Mouse (Mus musculus): ENCODE measurements around the gene Trip4. TPM values are rescaled to one million over a fixed set of nuclear protein-coding genes. Genes with fewer than 3 reads are reported as not detected.

Gene Trip4
- 27.5 and 29.6 TPM in 2 replicates for polyA plus RNA-seq (2015; fragmentation: Nextera tagmentation; extraction: Ambion mirVana)

DNA sequence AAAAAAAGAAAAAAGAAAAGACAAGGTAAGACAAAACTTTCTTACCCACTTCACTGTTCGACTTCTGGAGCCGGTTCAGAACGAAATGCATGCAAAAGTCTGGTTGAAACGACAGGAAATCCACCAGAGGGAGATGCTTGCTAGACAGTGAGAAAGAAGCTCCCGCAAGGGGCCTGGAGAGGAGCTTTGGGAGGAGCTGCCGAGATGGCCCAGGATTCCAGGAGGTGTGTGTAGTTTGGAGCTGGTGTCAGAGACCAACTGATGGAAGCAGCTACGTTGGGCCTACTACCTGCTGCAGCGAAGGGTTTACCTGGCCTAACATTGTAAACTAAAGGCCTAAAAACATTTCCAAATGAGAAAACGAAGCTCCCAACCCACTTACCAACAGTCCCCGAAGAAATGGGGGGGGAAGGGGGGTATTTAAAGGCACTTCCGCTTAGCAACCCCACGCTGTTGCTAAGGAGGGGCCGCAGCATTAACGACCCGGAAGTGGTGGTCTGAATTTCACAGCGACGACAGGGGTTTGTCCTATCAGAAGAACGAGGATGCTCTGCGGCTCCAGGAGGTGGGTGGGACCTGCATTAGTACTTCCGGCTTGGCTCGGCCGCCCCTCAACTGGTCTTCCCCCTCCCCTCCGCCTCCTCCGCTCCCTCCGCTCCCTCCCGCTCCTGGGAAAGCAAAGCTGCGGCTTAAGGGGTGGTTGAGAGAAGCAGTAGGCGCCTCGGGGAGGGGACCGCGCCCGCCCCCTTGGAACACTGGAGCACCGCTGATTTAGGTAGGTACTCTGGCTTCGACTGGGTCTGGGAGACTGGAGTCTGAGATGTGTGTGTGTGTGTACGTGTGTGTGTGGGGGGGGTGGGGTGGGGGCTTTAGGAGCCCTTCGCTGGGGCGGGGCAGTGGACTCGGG lies at the start of gene Trip4, which contains the start of gene Csnk1g1:
TSS of gene Trip4 (minus strand) at position 401 of the 907 bp plus-strand sequence.
TSS of gene Csnk1g1 (plus strand) at position 531 of the 907 bp plus-strand sequence.
- Histone ChIP-seq H3K4me2 (peak within 1 kb of the TSS; percentile 86), H3K4me1 (peaks cover 16% of the 10 kb centered on the region)
- peak; percentile 99 for ATAC-seq

DNA sequence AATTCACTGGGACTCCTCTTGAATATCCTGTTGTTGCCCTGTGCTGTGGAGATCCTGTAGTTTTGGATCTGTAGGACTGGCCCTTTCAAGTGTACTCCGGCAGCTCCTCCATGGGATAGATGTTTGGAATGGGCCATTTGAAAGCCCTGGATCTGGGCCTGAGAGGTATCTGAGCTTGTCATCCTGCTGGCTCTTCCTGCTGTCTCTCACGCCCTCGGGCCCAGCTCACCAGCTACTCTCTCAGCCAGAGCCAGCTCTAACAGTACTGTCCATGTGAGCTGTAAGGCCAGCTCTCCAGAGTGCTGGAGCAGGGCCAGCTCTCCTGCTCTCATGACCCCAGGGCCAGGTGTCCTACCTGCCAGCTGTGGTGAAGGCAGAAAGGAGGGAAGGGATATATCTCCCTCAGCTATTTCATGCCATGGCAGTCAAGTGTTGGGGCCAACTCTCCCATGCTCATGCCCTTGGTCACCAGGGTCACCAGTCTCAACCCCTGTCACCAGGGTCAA lies 42.5 kb upstream of the Trip4 start:
- Histone ChIP-seq H3K4me2 (no peak overlapping the region), H3K4me3 (no peak overlapping the region), H3K9me3 (replicated peaks) (no peaks in the 10 kb centered on the region), H3K27ac (no peak overlapping the region), H3K36me3 (ENCODE audit: poor library complexity, severe bottlenecking) (peaks cover 8% of the 10 kb centered on the region; the same call in 1 of the 2 replicates), H3K4me1 (no peaks in the 10 kb centered on the region), H3K27me3 (no peaks in the 10 kb centered on the region), H3K9ac (no peak overlapping the region)
- ATAC-seq = no peak
- 94% methylated on average over 3 of the region's 3 CpGs for WGBS

More for the DNA sequence above, at the start of gene Trip4, which contains the start of gene Csnk1g1:
- Histone ChIP-seq H3K27ac (peak within 1 kb of the TSS; percentile 80), H3K9ac (peak within 1 kb of the TSS; percentile 87), H3K27me3 (no peaks in the 10 kb centered on the region), H3K4me3 (peak within 1 kb of the TSS; percentile 82), H3K9me3 (replicated peaks) (no peaks in the 10 kb centered on the region), H3K36me3 (ENCODE audit: poor library complexity, severe bottlenecking) (peaks cover 10% of the 10 kb centered on the region; the same call in 1 of the 2 replicates)
- under 1% methylated on average over 37 of the region's 38 CpGs for WGBS

DNA sequence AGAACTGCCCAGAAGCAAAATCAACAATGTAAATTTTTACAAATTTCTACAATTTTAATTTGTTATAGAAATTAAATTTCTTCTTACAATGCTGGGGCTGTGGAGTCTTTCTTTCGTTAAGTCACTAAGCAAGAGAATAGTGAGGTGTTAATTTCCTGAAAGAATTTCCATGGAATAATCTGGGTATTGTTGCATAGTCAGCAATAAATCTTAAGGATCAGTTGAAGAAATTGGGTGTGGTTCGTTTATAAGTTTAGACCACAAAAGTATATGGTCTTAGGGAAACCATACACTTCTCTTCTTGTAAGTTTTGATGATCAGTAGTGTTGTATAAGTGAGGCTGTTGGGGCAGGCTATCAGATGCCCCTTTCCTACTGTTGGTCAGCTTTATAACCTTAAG lies 29.0 kb upstream of the Trip4 start:
- no peaks in the 10 kb centered on the region for H3K36me3 ChIP-seq (ENCODE audit: poor library complexity, severe bottlenecking)
- H3K9me3 ChIP-seq (replicated peaks) = no peaks in the 10 kb centered on the region
- H3K4me1 ChIP-seq = no peaks in the 10 kb centered on the region
- H3K9ac ChIP-seq = no peak overlapping the region
- no peak overlapping the region for H3K4me3 ChIP-seq
- no peak overlapping the region for H3K27ac ChIP-seq
- H3K4me2 ChIP-seq = no peak overlapping the region
- H3K27me3 ChIP-seq = no peaks in the 10 kb centered on the region
- no peak for ATAC-seq
- 94% methylated on average over 2 of the region's 2 CpGs for WGBS

DNA sequence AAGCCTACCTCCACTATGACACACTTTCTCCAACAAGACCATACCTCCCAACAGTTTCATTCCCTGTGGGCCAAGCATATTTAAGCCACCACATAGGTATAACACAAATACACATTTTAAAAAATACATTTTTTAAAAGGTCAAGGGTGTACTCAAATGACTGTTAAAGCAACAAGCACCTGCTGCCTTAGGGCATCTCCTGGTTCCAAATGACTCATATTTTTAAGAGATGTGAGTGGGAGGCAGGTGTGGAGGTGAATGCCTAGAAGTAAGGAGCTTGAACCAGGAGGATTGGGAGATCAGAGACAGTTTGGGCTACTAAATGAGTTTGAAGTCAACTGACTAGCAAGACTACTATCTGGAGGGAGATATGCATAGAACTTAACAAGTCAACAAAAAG lies 21.2 kb upstream of the Trip4 start:
- H3K36me3 ChIP-seq (ENCODE audit: poor library complexity, severe bottlenecking) = no peaks in the 10 kb centered on the region
- no peak for ATAC-seq
- no peak overlapping the region for H3K4me3 ChIP-seq

DNA sequence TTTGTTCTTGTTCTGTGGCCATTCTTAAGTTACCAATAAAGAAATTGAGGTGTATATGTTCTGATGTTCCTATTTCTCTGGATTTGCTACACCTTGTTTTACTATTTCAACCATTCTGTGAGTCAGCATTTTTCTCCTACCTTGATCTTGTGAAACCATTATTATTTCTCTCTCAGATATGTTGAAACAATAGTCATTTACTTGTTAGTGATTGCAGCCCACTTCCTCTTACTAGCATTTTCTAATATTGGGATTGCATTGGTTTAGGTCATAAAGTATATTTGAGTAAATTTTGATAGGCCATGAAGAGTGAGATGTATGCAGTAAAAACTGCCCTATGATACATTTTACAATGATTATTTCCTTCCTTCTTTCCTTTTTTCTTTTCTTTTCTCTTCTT lies 19.9 kb upstream of the Trip4 start:
- Histone ChIP-seq H3K4me1 (no peaks in the 10 kb centered on the region), H3K9ac (no peak overlapping the region), H3K27me3 (no peaks in the 10 kb centered on the region), H3K4me2 (no peak overlapping the region), H3K4me3 (no peak overlapping the region), H3K36me3 (ENCODE audit: poor library complexity, severe bottlenecking) (no peaks in the 10 kb centered on the region), H3K27ac (no peak overlapping the region), H3K9me3 (replicated peaks) (no peaks in the 10 kb centered on the region)
- ATAC-seq = no peak

More for the DNA sequence above, 21.2 kb upstream of the Trip4 start:
- Histone ChIP-seq H3K9ac (no peak overlapping the region), H3K9me3 (replicated peaks) (no peaks in the 10 kb centered on the region), H3K27me3 (no peaks in the 10 kb centered on the region), H3K4me2 (no peak overlapping the region), H3K4me1 (no peaks in the 10 kb centered on the region), H3K27ac (no peak overlapping the region)

DNA sequence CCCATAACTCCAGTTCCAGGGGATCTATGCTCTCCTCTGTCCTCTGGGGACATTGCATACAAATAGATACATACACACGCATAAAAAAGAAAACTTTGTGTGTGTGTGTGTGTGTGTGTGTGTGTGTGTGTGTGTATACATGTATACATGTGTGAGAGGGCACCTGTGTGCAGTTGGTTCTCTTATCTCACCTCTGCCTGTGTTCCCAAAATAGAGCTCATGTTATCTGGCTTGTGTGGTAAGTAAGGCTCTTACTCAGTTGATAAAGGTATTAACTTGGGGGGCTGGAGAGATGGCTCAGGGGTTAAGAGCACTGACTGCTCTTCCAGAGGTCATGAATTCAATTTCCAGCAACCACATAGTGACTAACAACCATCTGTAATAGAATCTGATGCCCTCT lies 8.4 kb upstream of the Trip4 start:
- H3K9ac ChIP-seq = no peak overlapping the region
- no peak overlapping the region for H3K4me2 ChIP-seq
- H3K27ac ChIP-seq = no peak overlapping the region
- no peak for ATAC-seq
- no peaks in the 10 kb centered on the region for H3K36me3 ChIP-seq (ENCODE audit: poor library complexity, severe bottlenecking)
- H3K4me3 ChIP-seq = no peak overlapping the region
- H3K9me3 ChIP-seq (replicated peaks) = no peaks in the 10 kb centered on the region
- no peaks in the 10 kb centered on the region for H3K27me3 ChIP-seq
- WGBS = 86% methylated on average over 1 of the region's 1 CpGs
- H3K4me1 ChIP-seq = no peaks in the 10 kb centered on the region

DNA sequence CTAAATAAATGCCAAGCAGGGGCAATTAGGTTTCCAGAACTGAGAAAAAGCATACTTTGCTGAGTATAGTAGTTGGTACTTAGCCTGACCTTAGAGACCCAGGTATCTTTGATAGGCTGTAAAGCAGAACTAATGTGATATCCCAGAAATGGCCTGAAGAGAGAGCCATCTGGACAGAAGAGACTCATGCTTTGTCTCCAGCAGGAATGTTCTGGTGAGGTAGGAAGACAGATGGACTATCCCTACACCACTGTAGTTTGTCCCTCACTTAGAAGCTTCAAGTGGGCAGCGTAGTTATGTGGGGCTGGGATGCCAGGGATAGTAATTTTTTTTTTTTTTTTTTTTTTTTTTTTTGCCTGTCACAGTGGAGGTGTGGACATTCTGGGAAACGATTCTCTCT lies 5.4 kb upstream of the Trip4 start:
- Histone ChIP-seq H3K4me1 (peaks cover 9% of the 10 kb centered on the region), H3K36me3 (ENCODE audit: poor library complexity, severe bottlenecking) (no peaks in the 10 kb centered on the region), H3K9me3 (replicated peaks) (no peaks in the 10 kb centered on the region), H3K4me2 (no peak overlapping the region), H3K27ac (no peak overlapping the region), H3K27me3 (no peaks in the 10 kb centered on the region), H3K4me3 (no peak overlapping the region), H3K9ac (no peak overlapping the region)
- 60% methylated on average over 2 of the region's 2 CpGs for WGBS
- ATAC-seq = no peak

DNA sequence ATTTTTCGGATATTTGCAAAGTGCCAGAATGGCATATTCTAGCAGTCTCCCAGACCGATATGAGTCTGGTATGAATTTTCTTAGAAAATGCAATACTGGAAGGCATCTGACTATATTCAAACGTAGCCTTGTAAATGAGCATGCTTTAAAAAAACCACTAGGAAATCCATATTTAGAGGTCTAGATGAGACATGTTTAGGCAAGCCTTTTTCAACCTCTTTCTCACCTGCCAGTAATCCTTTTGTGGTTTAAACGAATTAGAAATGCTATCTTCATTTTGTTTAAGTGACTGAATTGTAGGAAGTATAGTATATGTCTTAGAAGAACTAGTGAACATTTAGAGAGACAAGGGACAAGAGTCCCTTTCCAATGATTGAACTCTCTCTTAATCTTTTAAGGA lies 1.2 kb upstream of the Trip4 start:
- Histone ChIP-seq H3K9ac (peak overlapping the region; percentile 87), H3K4me2 (peak overlapping the region; percentile 86), H3K36me3 (ENCODE audit: poor library complexity, severe bottlenecking) (peaks cover 7% of the 10 kb centered on the region; the same call in 1 of the 2 replicates), H3K9me3 (replicated peaks) (no peaks in the 10 kb centered on the region), H3K27ac (peak overlapping the region; percentile 80; the same call in 1 of the 2 replicates), H3K4me3 (peak overlapping the region; percentile 82), H3K4me1 (peaks cover 16% of the 10 kb centered on the region), H3K27me3 (no peaks in the 10 kb centered on the region)
- 9% methylated on average over 4 of the region's 4 CpGs for WGBS
- ATAC-seq = no peak

DNA sequence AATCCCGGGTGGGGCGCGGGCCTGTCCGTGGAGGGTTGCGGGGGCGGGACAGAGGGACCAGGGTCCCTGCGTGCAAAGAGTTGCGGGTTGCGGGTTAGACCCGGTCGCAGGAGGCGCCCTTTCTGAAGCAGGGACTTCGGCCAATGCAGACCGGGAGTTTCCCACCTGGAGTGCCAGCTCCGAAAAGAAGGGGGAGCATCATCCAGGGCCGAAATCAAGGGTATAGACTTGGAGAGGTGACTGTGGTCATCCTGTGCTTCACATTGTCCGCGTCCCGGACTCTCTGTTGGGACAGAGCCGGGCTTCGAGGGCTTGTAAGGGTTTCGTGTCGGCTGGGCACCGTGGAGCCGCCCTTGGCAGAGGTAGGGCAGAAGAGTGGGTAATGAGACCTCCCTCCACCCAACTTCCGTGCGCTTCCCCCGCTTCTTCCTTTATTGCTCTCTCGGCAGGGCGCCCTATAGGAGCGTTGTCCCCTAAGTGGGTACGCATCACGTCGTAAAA lies 757 bp upstream of the Trip4 start:
- Histone ChIP-seq H3K9me3 (replicated peaks) (no peaks in the 10 kb centered on the region), H3K36me3 (ENCODE audit: poor library complexity, severe bottlenecking) (peaks cover 7% of the 10 kb centered on the region; the same call in 1 of the 2 replicates), H3K9ac (peak overlapping the region; percentile 87), H3K27me3 (no peaks in the 10 kb centered on the region), H3K4me1 (peaks cover 16% of the 10 kb centered on the region), H3K27ac (peak overlapping the region; percentile 80), H3K4me3 (peak overlapping the region; percentile 82), H3K4me2 (peak overlapping the region; percentile 86)
- ATAC-seq = peak; percentile 14
- WGBS = under 1% methylated on average over 34 of the region's 34 CpGs

DNA sequence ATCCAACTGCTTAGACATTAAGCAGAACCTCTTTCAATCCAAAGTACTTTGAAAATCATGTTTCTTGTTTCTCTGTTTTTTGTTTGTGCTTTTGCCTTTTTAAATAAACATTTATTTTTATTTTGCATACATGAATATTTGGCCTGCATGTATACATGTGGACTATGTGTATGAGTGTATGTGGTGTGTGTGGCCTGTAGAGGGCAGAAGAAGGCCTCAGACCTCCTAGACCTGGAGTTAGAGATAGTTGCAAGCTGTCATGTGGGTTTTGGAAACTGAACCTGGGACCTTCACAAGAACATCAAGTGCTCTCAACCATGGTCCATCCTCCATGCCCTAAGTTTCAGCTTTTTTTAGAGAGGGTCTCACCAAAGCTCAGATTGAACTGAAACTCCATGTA lies 5.2 kb downstream of the Trip4 start:
- peaks cover 8% of the 10 kb centered on the region for H3K4me1 ChIP-seq
- no peak overlapping the region for H3K9ac ChIP-seq
- no peaks in the 10 kb centered on the region for H3K9me3 ChIP-seq (replicated peaks)
- H3K4me3 ChIP-seq = no peak overlapping the region
- no peak overlapping the region for H3K4me2 ChIP-seq
- ATAC-seq = no peak
- no peak overlapping the region for H3K27ac ChIP-seq
- peaks cover 31% of the 10 kb centered on the region for H3K36me3 ChIP-seq (ENCODE audit: poor library complexity, severe bottlenecking)
- H3K27me3 ChIP-seq = no peaks in the 10 kb centered on the region

DNA sequence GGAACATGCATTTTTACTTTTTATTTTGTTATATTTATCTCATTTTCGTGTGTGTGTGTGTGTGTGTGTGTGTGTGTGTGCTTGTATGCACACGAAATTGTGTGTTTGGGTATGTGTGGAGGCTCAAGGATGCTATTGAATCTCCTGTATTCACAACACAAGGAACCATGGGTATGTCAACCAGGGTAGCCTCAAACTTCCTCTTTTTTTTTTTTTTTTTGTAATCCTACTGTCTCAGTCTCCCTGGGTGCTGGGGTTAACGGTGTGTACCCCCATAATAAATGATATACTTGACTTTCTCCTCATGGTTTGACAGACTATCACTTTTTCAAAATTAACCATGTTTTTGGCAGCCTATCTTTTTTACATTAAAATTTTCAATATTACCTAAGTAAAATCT lies 5.7 kb downstream of the Trip4 start:
- WGBS = 86% methylated on average over 3 of the region's 3 CpGs
- no peaks in the 10 kb centered on the region for H3K27me3 ChIP-seq
- no peak overlapping the region for H3K4me2 ChIP-seq
- no peak overlapping the region for H3K27ac ChIP-seq
- H3K9ac ChIP-seq = no peak overlapping the region
- no peak for ATAC-seq
- peaks cover 5% of the 10 kb centered on the region for H3K4me1 ChIP-seq
- H3K9me3 ChIP-seq (replicated peaks) = no peaks in the 10 kb centered on the region
- no peak overlapping the region for H3K4me3 ChIP-seq
- H3K36me3 ChIP-seq (ENCODE audit: poor library complexity, severe bottlenecking) = peaks cover 33% of the 10 kb centered on the region

DNA sequence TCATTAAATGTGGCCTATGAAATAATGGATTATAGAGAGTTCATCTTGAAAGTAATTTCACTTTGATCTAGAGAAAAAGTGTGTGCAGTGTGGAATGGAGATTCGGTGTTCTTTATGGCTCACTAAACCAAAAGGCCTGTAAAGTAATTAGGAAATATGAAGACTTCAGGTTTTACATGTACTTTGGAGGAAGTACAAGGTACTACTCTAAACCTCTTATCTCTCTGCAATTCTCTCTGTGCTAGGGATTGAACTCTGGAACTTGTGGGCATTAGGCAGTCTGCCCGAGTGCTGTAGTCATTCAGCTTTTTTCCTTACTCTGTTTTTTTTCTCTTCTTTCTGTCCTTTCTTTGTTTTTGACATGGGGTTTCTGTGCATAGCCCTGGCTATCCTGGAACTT lies 11.6 kb downstream of the Trip4 start:
- H3K4me2 ChIP-seq = no peak overlapping the region
- WGBS = 88% methylated on average over 2 of the region's 2 CpGs
- no peaks in the 10 kb centered on the region for H3K9me3 ChIP-seq (replicated peaks)
- no peak overlapping the region for H3K9ac ChIP-seq
- no peak overlapping the region for H3K27ac ChIP-seq
- H3K4me1 ChIP-seq = no peaks in the 10 kb centered on the region
- H3K27me3 ChIP-seq = no peaks in the 10 kb centered on the region
- ATAC-seq = no peak
- peaks cover 62% of the 10 kb centered on the region for H3K36me3 ChIP-seq (ENCODE audit: poor library complexity, severe bottlenecking)
- no peak overlapping the region for H3K4me3 ChIP-seq

Measured in forebrain, embryonic 13.5 days (tissue).